In the genomic region with DNA sequence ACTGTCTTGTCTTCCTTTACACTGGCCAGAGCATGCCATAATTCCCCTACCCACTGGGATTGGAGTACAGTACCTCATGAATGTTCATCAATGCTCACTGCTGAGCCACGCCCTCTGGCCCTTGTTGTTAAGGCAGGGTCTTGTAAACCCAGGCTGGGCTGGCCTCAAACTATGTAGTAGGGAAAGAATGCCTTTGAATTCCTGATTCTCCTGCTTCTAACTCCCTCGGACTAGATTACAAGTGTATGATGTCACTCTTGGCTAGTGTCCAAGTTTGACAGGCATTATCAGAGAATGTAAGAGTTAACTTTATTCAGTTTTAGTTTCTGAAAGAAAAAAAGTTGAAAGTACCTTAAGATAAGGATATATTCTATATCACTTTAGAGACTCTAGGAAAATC, we compare ENCODE assay signal across 15 mouse cellular contexts. TPM values are rescaled to one million over a fixed set of nuclear protein-coding genes. Genes with fewer than 3 reads are reported as not detected.
DNase-seq lines count a peak whose midpoint lies in the region; ATAC-seq and TF ChIP-seq lines count a peak whose summit lies in the region.
"Had no signal": no experiment of that assay in that cellular context is flagged by ENCODE, and none has a peak within 500 bp of the region (broad histone marks: within the 10 kb centered on the region; RNA-seq: fewer than 3 reads in every experiment).

No protein-coding gene starts in this region.

- peaks cover 21% of the 10 kb centered on the region for H3K4me1 ChIP-seq in forebrain, embryonic 14.5 days (ENCODE audit: control insufficient read depth, insufficient read depth, low read length)
- peaks cover 33% of the 10 kb centered on the region for H3K4me1 ChIP-seq in forebrain, embryonic 16.5 days (replicated peaks; ENCODE audit: control insufficient read depth, insufficient read depth, low read length)
- peaks cover 36% of the 10 kb centered on the region for H3K4me1 ChIP-seq in kidney, embryonic 15.5 days
- H3K4me1 ChIP-seq in cortical plate, adult 2 months (ENCODE audit: control insufficient read depth, insufficient read depth, low read length): peaks cover 8% of the 10 kb centered on the region

- H3K4me2 ChIP-seq in forebrain, embryonic 14.5 days (ENCODE audit: low read length): no peak overlapping the region
- H3K4me2 ChIP-seq in forebrain, embryonic 16.5 days (ENCODE audit: low read length): no peak overlapping the region
- H3K4me2 ChIP-seq in kidney, embryonic 15.5 days: no peak overlapping the region

- no peak overlapping the region for H3K9ac ChIP-seq in forebrain, embryonic 14.5 days (ENCODE audit: low read length)
- no peak overlapping the region for H3K9ac ChIP-seq in forebrain, embryonic 16.5 days (replicated peaks; ENCODE audit: low read depth, low read length)
- H3K9ac ChIP-seq in kidney, embryonic 15.5 days: 0 out of 2 replicates have a peak overlapping the region, but pooled peaks have one; percentile 10

- no peaks in the 10 kb centered on the region for H3K27me3 ChIP-seq in forebrain, embryonic 14.5 days (replicated peaks; ENCODE audit: control insufficient read depth, insufficient read depth, low read length)
- H3K27me3 ChIP-seq in forebrain, embryonic 16.5 days (replicated peaks; ENCODE audit: control insufficient read depth, insufficient read depth, low read length): no peaks in the 10 kb centered on the region
- H3K27me3 ChIP-seq in kidney, embryonic 15.5 days: no peaks in the 10 kb centered on the region
- H3K27me3 ChIP-seq: forebrain, embryonic 12.5 days; stomach, embryonic 15.5 days had no signal

- no peaks in the 10 kb centered on the region for H3K9me3 ChIP-seq in forebrain, embryonic 14.5 days (replicated peaks; ENCODE audit: control insufficient read depth, low read length)
- H3K9me3 ChIP-seq in forebrain, embryonic 16.5 days (ENCODE audit: control insufficient read depth, low read length): no peaks in the 10 kb centered on the region
- no peaks in the 10 kb centered on the region for H3K9me3 ChIP-seq in kidney, embryonic 15.5 days (replicated peaks)
- H3K9me3 ChIP-seq: forebrain, embryonic 12.5 days; stomach, embryonic 15.5 days had no signal

- no peak for TF ChIP-seq CTCF in cortical plate, adult 2 months (IDR thresholded peaks at IDR 0.05; ENCODE audit: extremely low read depth, insufficient read depth, low read length)

- no peak overlapping the region for H3K27ac ChIP-seq in forebrain, embryonic 14.5 days (ENCODE audit: low read depth, low read length)
- no peak overlapping the region for H3K27ac ChIP-seq in forebrain, embryonic 16.5 days (ENCODE audit: low read length)
- no peak overlapping the region for H3K27ac ChIP-seq in kidney, embryonic 15.5 days
- no peak overlapping the region for H3K27ac ChIP-seq in cortical plate, adult 2 months (ENCODE audit: insufficient read depth, low read length)
- H3K27ac ChIP-seq: forebrain, embryonic 12.5 days; stomach, embryonic 15.5 days had no signal

- whole genome bisulfite sequencing in forebrain, embryonic 14.5 days: 28% methylated on average over 2 of the region's 2 CpGs
- WGBS in forebrain, embryonic 16.5 days: 26% methylated on average over 2 of the region's 2 CpGs
- 44% methylated on average over 2 of the region's 2 CpGs for WGBS in kidney, embryonic 15.5 days

- ATAC-seq in forebrain, embryonic 14.5 days: no peak
- no peak for ATAC-seq in forebrain, embryonic 16.5 days
- no peak for ATAC-seq in kidney, embryonic 15.5 days (replicated peaks; ENCODE audit: low FRiP score)

- peak; percentile 49 for DNase-seq in forebrain, embryonic 14.5 days (ENCODE audit: low spot score)
- no peak for DNase-seq in kidney, postnatal 14 days
- DNase-seq in 3T3-L1 (ENCODE audit: low read depth, low spot score): peak; percentile 85
- no peak for DNase-seq in ovary, adult 18-20 months (ENCODE audit: low spot score)
- no peak for DNase-seq in frontal cortex, adult 2 months (ENCODE audit: extremely low spot score in 1 of 2, low spot score in 1 of 2)
- DNase-seq: B cell, adult 2 months; cerebellum, postnatal 36 days; kidney, adult 2 months; layer of hippocampus, adult 9-11 months had no signal

- H3K36me3 ChIP-seq in forebrain, embryonic 14.5 days (ENCODE audit: control insufficient read depth, insufficient read depth, low read length): peaks cover 47% of the 10 kb centered on the region
- H3K36me3 ChIP-seq in forebrain, embryonic 16.5 days (ENCODE audit: control insufficient read depth, insufficient read depth): peaks cover 39% of the 10 kb centered on the region
- H3K36me3 ChIP-seq in kidney, embryonic 15.5 days: peaks cover 48% of the 10 kb centered on the region

- no peak for TF ChIP-seq POLR2A in cortical plate, adult 2 months (IDR thresholded peaks at IDR 0.05; ENCODE audit: extremely low read depth, insufficient read depth, low read length)

- no peak overlapping the region for H3K4me3 ChIP-seq in forebrain, embryonic 14.5 days (ENCODE audit: low read depth, low read length)
- no peak overlapping the region for H3K4me3 ChIP-seq in forebrain, embryonic 16.5 days (replicated peaks; ENCODE audit: low read length)
- H3K4me3 ChIP-seq in kidney, embryonic 15.5 days (replicated peaks): peak overlapping the region; percentile 90; the same call in 1 of the 2 replicates
- peak overlapping the region; percentile 71; the same call in 1 of the 2 replicates for H3K4me3 ChIP-seq in cortical plate, adult 2 months (ENCODE audit: insufficient read depth, low read length)

RNA-seq across cellular contexts. Expression of a gene that starts 1.7 kb away (rescaled TPM):
- 50.1 and 50.4 TPM in 2 replicates for polyA plus RNA-seq in forebrain, embryonic 14.5 days (2014; fragmentation: Nextera tagmentation; extraction: Ambion mirVana)
- polyA plus RNA-seq in forebrain, embryonic 16.5 days (2015; fragmentation: Nextera tagmentation; extraction: Ambion mirVana): 49.5 and 54.6 TPM in 2 replicates
- 71.8 and 81.0 TPM in 2 replicates for polyA plus RNA-seq in kidney, embryonic 15.5 days (2015; fragmentation: Nextera tagmentation; extraction: Ambion mirVana)
- polyA plus RNA-seq in cortical plate, adult 2 months (2012; rRNA removed): 44.3 and 46.5 TPM in 2 replicates
- polyA plus RNA-seq in frontal cortex, adult 2 months (2012; rRNA removed): 42.4 and 43.2 TPM in 2 replicates

RNA-seq across cellular contexts. Expression of a gene that starts 2.1 kb away (rescaled TPM):
- 88.3 and 88.4 TPM in 2 replicates for polyA plus RNA-seq in forebrain, embryonic 14.5 days (2014; fragmentation: Nextera tagmentation; extraction: Ambion mirVana)
- polyA plus RNA-seq in forebrain, embryonic 16.5 days (2015; fragmentation: Nextera tagmentation; extraction: Ambion mirVana): 83.5 and 91.1 TPM in 2 replicates
- 61.6 and 66.4 TPM in 2 replicates for polyA plus RNA-seq in kidney, embryonic 15.5 days (2015; fragmentation: Nextera tagmentation; extraction: Ambion mirVana)
- polyA plus RNA-seq in cortical plate, adult 2 months (2012; rRNA removed): 61.8 and 65.9 TPM in 2 replicates
- 59.9 and 78.4 TPM in 2 replicates for polyA plus RNA-seq in frontal cortex, adult 2 months (2012; rRNA removed)

RNA-seq across cellular contexts. Expression of a gene that starts 14.3 kb away (rescaled TPM):
- 10.4 and 22.2 TPM in 2 replicates for polyA plus RNA-seq in forebrain, embryonic 14.5 days (2014; fragmentation: Nextera tagmentation; extraction: Ambion mirVana)
- polyA plus RNA-seq in forebrain, embryonic 16.5 days (2015; fragmentation: Nextera tagmentation; extraction: Ambion mirVana): 27.0 and 30.5 TPM in 2 replicates
- 29.3 and 30.7 TPM in 2 replicates for polyA plus RNA-seq in kidney, embryonic 15.5 days (2015; fragmentation: Nextera tagmentation; extraction: Ambion mirVana)
- polyA plus RNA-seq in cortical plate, adult 2 months (2012; rRNA removed): 35.7 and 38.8 TPM in 2 replicates
- 35.5 and 39.6 TPM in 2 replicates for polyA plus RNA-seq in frontal cortex, adult 2 months (2012; rRNA removed)

RNA-seq across cellular contexts. Expression of a gene that starts 14.4 kb away (rescaled TPM):
- polyA plus RNA-seq in forebrain, embryonic 14.5 days (2014; fragmentation: Nextera tagmentation; extraction: Ambion mirVana): 39.2 and 42.3 TPM in 2 replicates
- 62.3 and 64.6 TPM in 2 replicates for polyA plus RNA-seq in forebrain, embryonic 16.5 days (2015; fragmentation: Nextera tagmentation; extraction: Ambion mirVana)
- polyA plus RNA-seq in kidney, embryonic 15.5 days (2015; fragmentation: Nextera tagmentation; extraction: Ambion mirVana): 20.4 and 22.7 TPM in 2 replicates
- 96.7 and 105 TPM in 2 replicates for polyA plus RNA-seq in cortical plate, adult 2 months (2012; rRNA removed)
- polyA plus RNA-seq in frontal cortex, adult 2 months (2012; rRNA removed): 85.8 and 91.4 TPM in 2 replicates

RNA-seq across cellular contexts. Expression of a gene that starts 20.1 kb away (rescaled TPM):
- 0.37 TPM in 1 of 2 replicates, not detected in the other for polyA plus RNA-seq in forebrain, embryonic 14.5 days (2014; fragmentation: Nextera tagmentation; extraction: Ambion mirVana)
- polyA plus RNA-seq in forebrain, embryonic 16.5 days (2015; fragmentation: Nextera tagmentation; extraction: Ambion mirVana): 1.5 and 1.7 TPM in 2 replicates
- polyA plus RNA-seq in kidney, embryonic 15.5 days (2015; fragmentation: Nextera tagmentation; extraction: Ambion mirVana): 1.3 and 2.6 TPM in 2 replicates
- polyA plus RNA-seq in cortical plate, adult 2 months (2012; rRNA removed): 0.15 and 0.34 TPM in 2 replicates
- polyA plus RNA-seq in frontal cortex, adult 2 months (2012; rRNA removed): not detected in 2 replicates
- polyA plus RNA-seq: liver, embryonic 14.5 days had no signal

Comparison
In these comparisons a context has a peak if more than half of its experiments do, and no peak if none do; other contexts are left out.
1. DNase-seq: peak in forebrain, embryonic 14.5 days (single experiment) and 3T3-L1 (single experiment); none in kidney, postnatal 14 days (single experiment), ovary, adult 18-20 months (single experiment) and frontal cortex, adult 2 months (0 of 2).
2. H3K4me3 ChIP-seq: peak in kidney, embryonic 15.5 days (single experiment) and cortical plate, adult 2 months (single experiment); none in forebrain, embryonic 14.5 days (single experiment) and forebrain, embryonic 16.5 days (single experiment).